Mouse (Mus musculus) spleen, postnatal 36 days (tissue): Measurements from ENCODE around the gene Cyfip1.

ENCODE experiments used
- DNase-seq, 2 experiments: peaks; one replicate each; pipeline ENCODE4 v3.0.0; 2022; ENCODE audit warnings: low spot score in 2 of 2, mixed read lengths in 1 of 2

The Cyfip1 gene

DNA sequence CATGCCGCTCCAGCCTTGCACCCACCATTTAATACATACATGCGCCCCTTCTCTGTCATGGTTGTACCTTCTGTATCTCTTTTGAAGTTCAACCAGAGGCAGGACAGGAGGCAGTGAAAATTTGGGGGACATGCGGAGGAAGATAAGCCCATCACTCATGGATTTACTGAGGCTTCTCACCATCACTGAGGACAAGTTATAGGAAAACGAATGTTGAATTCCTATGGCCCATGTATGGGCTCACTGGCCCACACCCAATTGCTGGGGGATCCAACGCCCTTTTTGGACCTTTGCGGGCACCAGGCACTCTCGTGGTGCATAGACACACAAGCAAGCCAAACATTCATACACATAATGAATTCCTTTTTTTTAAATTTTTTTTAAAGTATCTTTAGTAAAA lies at the start of gene Cyfip1:
Gene Cyfip1 (plus strand): TSS at position 301 of the 400 bp plus-strand sequence.
- no peak for DNase-seq

DNA sequence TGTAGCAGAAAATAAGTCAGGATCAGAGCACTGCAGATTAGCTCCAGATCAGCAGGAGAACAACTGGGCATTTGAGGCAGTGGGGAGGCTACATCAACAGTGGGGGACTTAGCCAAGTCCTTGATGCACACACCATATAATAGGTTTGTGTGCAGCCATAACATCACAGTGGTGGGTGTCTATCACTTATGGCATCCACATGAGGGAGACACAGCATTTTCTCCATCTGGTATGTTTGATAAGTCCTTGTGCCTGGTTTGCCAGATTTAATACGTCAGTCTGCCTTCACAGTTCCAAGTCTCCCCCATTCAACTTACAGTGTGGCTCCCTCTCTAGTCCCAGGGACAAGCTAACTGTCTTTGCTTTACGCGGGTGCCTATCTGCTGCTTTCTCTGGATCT lies 49.3 kb upstream of the Cyfip1 start:
- no peak for DNase-seq

DNA sequence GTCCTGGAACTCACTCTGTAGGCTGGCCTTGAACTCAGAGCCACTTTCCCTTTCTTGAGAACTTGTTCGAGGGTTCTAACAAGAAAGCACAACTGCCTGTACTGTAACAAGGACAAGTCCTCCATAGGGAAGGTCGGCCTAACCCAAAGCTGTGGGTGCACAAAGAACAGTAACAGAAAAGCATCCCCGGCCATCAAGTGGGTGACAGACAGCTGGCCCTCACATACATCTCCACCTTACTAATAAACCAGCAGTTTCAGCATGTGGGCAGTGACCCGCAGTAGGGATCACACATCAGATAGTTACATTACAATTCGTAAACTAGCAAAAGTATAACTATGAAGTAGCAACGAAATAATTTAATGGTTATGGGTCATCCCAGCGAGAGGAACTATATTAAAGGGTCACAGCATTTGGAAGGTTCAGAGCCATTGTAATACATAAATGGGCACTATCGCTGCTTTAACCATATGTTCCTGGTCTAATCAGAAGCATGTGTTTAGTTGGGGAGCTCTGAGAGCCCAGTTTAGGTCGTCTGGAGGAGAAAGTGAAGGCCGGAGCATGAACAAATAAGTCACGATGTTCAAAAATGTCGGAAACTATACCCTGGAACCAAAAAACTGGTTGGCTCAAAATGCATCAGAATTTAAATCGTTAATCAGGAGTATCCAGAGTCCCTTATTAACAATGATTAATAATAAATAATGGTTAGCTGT lies 48.2 kb upstream of the Cyfip1 start:
- DNase-seq: no peak

DNA sequence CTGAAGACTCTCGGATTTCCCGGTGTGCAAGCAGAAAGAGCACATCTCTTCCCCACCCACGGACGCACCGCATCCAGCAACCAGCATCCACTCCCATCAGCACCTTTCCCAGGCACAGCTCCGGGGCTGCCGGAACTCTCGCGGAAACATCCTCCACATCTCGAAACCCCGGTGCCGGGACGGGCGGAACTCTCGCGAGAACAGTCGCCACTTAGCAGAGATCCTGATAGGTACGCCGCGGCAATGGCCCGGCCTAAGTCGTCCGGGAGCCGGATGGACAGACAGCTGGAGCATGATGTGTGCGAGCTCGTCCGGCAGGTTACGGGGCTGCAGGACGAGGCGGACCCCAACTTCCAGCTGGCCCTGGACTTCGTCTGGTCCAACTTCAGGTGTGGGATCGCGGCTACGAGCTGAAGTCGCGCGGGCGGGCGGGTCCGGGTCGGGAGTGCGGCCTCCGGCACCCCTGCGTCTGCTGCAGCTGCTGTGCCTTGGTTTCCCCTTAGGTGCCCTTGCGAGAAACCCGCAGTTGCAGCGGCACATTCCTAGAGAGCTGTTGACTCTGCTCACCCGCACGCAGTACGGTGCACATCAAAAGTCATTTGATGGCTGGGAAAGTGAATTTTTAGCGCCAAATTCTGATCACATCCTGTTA lies 47.5 kb upstream of the Cyfip1 start, which contains the start of gene Tubgcp5:
Gene Tubgcp5 (plus strand): TSS at position 203 of the 652 bp plus-strand sequence.
- DNase-seq: peak; percentile 96 to 97

DNA sequence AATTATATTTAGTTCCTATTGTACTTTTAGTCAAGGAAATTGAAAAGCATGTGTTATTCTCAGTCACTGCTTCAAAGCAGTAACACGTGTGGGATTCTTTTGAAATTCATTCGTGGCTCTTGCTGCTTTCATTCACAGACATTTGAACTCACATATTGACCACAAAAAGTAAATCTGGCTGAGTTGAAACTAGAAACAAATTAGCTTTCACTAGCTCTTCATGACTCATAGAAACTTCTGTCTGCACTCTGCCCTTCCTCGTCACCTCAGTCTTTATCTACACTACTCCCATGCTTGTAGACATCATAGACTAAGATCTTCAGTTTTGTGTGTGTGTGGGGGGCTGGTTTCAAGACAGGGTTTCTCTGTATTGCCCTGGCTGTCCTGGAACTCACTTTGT lies 41.6 kb upstream of the Cyfip1 start:
- DNase-seq: no peak

DNA sequence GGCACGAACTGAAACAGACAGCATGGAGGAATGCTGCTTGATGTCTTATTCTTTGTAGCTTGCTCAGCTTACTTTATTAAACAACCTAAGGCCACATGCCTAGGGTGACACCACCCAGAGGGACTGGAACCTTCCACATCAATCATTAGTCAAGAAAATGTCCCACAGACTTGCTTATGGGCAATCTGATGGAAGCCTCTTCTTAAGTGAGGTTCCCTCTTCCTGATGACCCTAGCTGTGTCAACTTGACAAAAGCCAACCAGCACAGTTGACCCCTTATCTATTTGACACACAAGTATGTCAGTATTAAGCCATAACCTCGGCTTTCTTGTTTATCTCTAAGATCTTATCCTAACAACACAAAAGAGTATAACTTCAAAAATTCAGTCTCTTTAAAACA lies 31.6 kb upstream of the Cyfip1 start:
- no peak for DNase-seq

DNA sequence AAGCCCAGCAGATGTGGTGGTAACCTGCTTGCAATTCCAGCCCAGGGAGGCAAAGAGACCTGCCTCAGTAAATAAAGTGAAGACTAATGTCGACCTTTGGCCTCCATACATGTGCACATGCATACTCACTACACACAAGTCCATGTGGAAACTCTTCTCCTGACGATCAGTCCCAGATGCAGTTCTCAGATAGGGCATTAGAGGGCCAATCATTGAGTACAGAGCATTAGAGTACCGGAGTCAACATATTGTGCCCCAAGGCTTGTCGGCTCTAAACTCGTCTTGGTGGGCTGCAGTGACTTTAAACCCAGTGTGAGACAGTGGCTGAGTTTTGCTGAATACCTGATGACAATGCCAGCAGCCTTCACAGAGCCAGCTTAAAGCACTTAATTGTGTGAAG lies 17.1 kb upstream of the Cyfip1 start:
- DNase-seq: no peak

DNA sequence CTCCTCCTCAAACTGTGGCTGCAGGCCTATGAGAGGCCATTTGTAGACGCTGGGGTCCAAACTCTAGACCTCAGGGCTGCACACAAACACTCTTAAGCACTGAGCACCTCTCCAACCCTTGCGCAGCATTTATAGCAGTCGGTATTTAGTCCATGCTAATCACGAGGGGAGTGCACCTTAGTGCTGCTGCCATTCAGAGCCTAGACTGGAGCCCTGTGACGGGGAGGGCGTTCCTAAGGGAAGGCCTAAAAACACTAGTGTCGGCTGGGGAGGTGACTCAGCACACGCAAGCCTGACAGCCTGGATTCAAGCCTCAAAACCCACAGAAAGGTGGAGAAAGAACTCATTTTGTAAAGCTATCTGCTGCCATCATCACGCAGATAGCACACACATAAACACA lies 14.0 kb upstream of the Cyfip1 start:
- no peak for DNase-seq

DNA sequence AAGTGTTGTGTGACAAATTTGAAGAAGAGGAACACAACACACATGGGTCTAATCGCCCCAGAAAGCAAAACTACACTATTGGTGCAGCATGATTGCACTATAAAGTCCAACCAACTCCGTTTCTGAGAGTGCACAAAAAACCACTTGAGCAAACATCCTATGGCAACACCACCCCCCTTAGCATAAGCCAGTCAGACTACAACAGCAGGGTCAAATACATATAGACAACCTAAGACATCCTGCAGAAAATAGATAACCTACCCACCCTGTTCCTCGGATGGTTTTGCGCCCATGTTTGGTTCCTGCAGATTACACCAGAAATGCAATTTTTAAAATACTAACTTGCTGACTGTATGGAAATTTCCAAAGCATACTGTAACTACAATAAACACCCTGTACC lies 4.7 kb upstream of the Cyfip1 start:
- DNase-seq: no peak

DNA sequence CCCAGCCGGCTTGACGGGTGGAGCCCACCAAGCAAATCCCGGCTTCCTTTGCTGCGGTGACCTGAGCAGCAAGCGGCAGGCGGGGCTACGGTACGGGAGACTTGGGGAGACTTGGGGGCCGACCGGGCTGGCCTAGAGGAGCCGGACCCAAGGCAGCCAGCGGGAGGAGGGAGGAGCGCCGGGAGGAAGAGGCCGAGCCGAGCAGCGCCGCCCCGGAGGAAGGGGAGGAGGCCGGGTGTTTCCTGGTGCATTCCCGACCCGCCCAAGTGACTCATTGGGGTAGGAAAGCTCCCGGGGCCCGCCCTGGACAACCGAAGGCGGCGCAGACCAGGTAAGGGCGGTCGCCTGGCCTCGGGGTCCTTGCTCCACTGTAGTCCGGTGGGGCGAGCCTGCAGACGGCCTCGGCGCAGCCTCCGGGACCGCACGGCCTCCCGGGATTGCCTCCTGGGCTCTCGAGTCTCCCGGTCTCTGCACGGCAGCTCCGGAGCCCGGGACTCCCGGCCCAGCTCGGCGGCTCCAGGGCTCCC lies 495 bp downstream of the Cyfip1 start:
- peak; percentile 74 for DNase-seq

DNA sequence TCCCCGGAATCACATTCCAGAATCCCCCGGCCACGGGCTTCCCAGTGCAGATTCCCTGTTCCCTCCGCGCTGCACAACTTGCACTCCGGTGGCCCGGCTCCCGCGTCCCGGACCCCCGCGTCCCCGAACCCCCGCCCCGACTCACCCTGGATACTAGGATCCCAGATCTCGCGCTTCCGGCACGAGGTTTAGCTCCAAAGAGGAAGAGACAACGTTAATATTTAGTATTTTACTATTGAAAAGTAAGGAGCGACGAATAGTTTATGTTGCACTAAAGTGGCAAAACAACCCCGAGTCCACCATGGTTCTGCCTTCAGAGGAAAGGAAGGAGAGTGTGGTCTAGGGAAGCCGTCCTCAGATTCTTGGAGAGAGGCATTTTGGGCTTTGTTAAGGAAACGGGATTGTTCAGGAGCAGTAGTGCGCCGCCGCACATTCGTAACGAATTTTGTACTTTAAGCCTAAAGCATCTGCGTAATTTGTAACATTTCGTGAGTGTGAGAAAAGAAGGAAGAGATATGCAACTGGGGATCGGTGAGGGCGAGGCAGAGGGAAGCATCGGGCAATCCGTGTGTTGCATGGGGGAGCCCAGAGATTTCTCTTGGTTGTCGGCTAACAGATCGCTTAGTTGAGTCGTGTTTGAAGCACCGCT lies 1.1 kb downstream of the Cyfip1 start:
- no peak for DNase-seq

DNA sequence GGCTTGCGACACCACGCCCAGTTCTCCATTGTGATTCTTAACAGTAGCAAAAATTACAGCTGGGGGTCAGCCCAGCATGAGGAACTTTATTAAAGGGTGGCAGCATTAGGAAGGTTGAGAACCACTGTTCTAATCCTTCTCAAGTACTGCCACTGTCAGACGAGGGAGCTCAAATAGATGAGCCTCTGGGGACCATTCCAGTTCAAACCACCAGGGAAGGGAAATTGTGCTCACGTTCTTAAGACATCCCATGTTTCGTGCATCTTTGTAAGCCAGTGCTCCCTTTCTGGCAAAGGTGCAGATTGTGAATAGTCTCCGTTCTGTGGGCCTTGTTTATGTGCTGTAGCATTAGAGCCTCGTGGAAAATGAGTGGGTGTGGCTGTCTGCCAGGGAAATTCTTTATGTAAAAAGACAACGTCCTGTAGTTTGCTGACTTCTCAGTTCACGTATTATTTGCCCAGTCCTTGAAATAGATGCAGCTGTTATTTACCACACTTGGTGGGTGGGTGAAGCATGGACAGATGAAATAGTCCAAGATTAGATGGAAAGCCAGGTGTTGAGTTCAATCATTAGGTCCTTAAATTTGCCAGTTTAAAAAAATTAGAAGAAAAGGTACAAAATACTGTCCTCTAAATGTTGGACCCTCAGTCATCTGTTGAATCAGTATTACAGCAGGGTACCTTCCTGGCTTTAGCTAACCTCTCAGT lies 5.2 kb downstream of the Cyfip1 start:
- no peak for DNase-seq

DNA sequence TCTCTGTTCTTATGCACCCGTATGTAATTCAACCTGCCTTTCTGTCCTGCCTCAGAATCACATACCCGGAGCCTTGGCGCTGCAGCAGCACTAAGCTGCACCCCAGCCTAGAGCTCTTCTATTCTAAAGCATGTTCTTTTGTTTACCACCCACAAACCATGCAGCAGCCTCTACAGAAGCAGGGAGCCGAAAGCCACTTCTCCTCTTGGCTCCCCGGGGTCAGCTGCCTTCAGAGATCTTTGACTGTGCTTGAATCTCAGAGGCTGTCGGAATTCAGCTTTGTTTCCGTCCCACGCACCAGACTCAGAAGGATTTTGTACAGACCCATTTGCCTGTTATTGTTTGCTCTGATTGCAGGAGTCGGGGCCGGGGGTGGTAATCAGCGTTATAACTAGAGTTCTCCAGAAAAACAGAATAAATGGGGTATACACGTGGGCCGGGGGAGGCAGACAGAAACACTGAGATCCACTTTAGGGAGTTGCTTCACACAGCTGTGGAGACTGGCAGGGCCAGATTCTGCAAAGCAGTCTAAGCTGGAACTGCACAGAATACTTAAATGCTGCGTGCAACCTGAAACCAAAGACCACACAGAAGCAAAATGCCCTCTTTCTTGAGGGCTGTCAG lies 8.5 kb downstream of the Cyfip1 start:
- DNase-seq: no peak

DNA sequence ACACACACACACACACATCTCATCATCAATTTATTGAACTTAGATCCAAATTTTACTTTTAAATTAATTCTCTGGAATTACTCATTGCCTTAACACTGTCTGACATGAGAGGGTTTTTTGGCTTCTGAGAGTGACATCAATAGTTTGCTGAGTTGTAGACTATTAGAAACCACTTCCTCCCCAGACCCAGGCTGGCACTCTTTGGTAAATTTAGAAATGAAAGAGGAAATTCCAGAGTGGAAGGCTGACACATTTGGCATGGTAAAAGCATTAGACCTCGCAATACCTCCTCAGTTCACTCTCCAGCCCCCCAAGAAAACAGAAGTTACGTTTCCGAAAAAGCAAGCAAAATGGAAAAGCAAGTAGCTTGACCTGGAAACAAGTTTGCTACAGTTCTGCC lies 11.2 kb downstream of the Cyfip1 start:
- DNase-seq: peak; percentile 30 to 43

DNA sequence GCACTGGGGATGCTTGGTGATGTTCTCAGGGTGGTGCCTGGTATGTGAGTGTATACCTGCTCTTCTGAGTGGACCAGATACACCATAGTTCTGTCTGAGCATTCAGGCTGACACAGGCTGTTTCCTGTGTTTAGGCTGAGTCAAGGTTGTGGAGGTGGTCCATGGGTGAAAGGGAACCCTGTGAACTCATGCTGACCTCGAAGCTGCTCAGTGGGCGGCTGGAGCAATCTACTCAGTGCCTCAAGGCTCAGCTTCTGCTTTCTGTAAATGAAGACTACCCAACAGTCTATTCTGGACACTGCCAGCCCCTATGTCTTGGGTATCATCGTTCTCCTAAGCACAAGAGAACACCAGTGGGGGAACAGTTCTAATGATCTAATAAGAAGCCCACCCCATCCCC lies 14.1 kb downstream of the Cyfip1 start:
- peak in 1 of 2 experiments; percentile 32 for DNase-seq

DNA sequence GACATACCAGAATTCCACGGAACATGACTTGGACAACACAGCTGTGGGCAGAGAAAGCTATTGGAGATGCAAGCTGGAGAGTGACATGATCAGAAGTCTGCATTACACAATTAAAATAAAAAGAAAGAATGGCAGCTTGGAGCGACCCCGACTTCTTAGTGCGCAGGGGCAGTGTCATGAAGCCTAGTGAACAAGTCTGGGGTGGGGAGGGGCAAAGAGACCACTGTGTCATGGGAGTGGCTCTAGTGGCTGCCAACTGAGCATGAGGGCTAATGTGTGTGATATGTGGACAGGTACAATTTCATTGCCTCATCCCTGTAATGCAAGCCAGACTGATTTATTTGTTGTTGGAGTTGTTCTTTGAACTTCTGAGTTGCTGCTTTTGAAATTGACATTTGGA lies 15.2 kb downstream of the Cyfip1 start:
- DNase-seq: no peak

DNA sequence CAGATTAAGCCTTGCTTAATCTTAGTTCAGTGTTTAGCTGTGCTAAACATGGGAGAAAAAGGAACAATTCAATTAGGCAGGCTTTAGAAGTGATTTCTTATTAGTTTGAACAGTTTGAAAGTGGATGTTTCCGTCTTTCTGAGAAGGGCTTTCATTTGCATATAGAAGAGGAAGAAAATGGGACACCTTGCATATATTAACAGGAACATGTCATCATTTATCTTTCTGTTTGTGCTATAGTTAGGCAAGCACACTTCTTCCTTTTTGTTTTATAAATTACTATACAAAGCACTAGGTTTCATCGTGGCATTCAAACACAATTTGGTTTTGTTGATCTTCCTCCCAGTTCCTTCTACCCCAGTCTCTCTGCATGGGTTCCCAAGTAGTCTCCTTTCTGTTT lies 16.2 kb downstream of the Cyfip1 start:
- no peak for DNase-seq

DNA sequence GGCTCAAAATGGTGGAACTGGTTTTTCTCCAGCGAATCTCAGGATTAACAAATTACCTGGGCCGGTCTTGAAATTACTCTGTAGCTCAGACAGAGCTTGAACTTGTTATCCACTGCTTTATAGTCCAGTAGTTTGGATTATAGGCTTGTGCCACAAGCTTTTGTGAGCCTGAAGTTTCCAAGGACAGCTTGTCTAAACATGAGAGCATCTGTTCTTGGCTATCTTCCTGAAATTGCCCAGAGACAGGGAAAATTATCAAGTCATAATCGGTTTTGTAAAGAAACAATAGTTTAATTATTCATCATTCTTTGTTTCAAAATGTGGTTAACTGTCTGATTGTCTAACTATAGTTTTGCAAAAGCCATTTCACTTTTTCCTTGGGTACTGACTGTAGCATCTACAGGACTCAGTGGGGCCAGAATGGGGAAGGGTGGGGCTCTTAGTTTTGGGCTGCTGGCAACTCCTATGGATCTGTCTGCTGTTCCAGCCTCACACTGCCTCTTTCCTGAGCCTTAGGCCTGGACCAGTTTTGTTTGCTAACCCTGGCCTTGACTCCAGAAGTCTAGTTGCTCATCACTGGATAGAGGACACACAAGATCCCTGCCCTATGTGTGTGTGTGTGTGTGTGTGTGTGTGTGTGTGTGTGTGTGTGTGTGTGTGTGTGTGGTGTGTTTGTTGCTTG lies 17.4 kb downstream of the Cyfip1 start:
- DNase-seq: no peak

DNA sequence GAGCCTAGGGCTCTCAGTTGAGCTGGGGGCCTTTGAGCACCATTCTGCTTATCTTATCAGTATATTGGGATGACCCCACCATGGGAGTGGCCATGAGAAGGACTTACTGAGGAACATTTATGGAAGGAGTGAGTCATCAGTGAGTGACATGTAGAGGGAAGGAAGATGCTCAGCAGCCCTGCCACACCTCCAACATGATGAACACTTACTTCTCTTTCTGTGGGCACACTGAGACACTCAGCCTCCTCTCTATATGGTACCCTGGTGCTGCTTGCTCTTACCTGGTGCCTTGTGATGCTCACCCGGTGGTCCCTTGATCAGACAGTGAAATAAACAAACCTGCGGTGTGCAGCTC lies 17.9 kb downstream of the Cyfip1 start:
- DNase-seq: no peak

DNA sequence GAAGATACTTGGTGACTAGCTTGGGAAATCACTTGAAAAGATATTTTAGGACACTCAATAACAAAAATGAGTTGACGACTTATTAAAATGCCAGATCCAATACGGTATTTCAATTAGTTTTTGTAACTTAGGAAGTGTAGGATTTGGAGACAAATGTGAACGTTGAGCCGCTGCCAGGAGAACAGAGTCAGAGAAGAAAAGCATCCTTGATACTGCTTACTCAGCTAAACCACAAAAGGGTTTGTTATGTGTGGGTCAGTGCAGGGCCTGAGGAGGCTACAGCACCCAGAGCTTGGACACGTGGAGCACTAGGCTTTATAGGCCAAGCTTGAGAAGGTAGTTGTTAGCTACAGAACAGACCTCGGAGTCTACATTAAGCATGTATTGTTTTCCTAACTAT lies 18.4 kb downstream of the Cyfip1 start:
- no peak for DNase-seq

DNA sequence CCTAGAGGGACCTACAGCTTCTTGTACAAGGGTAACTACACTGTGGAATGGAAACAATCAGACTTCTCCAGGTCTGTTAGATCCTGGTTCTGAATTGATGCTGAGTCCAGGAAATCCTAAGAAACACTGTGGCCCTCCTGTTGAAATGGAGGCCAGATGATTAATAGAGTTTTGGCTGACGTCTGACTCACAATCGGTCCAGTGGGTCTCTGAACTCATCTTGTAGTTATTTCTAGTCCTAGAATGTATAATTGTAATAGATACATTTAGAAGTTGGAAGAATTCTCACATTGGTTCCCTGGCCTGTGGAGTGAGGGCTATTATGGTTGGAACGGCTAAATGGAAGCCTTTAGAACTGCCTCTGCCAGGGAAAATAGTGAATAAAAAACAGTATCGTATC lies 19.6 kb downstream of the Cyfip1 start:
- no peak for DNase-seq
